Mouse (Mus musculus) forebrain, embryonic 14.5 days (tissue): ENCODE measurements around the gene Ccl4. TPM values are rescaled to one million over a fixed set of nuclear protein-coding genes. Genes with fewer than 3 reads are reported as not detected.

Experiments used
- ATAC-seq: fragments of 200-750 bp; cut with Nextera tagmentation; 2 replicates; pipeline ENCODE4 v1.8.0; 2017; ENCODE audit warnings: mild to moderate bottlenecking, moderate library complexity
- DNase-seq: peaks from one replicate; pipeline ENCODE4 v3.0.0-alpha.2; 2015; ENCODE audit warnings: low spot score
- H3K27ac ChIP-seq: fragments of 300-500 bp; sonication (generic); 2 replicates; pipeline ENCODE4 v1.5.1; 2014; ENCODE audit warnings: low read depth, mild to moderate bottlenecking, control low read depth, low read length, moderate library complexity
- H3K27me3 ChIP-seq: fragments of 300-500 bp; sonication (generic); replicated peaks from 2 replicates; pipeline ENCODE4 v1.6.1; 2014; ENCODE audit warnings: low read length, control low read depth, mixed read lengths; ENCODE audit not compliant: control insufficient read depth, insufficient read depth
- H3K36me3 ChIP-seq: fragments of 300-500 bp; sonication (generic); 2 replicates; pipeline ENCODE4 v1.6.1; 2014; ENCODE audit warnings: low read length, control low read depth; ENCODE audit not compliant: control insufficient read depth, insufficient read depth
- H3K4me1 ChIP-seq: fragments of 300-500 bp; sonication (generic); 2 replicates; pipeline ENCODE4 v1.6.1; 2014; ENCODE audit warnings: antibody characterized with exemption, low read length, control low read depth; ENCODE audit not compliant: control insufficient read depth, insufficient read depth
- H3K4me2 ChIP-seq: fragments of 300-500 bp; sonication (generic); 2 replicates; pipeline ENCODE4 v1.6.1; 2014; ENCODE audit warnings: mild to moderate bottlenecking, control low read depth, low read length
- H3K4me3 ChIP-seq: fragments of 300-500 bp; sonication (generic); 2 replicates; pipeline ENCODE4 v1.5.1; 2014; ENCODE audit warnings: low read depth, low read length, control low read depth
- H3K9ac ChIP-seq: fragments of 300-500 bp; sonication (generic); 2 replicates; pipeline ENCODE4 v1.6.1; 2014; ENCODE audit warnings: mild to moderate bottlenecking, low read length, control low read depth, moderate library complexity
- H3K9me3 ChIP-seq: fragments of 300-500 bp; sonication (generic); replicated peaks from 2 replicates; pipeline ENCODE4 v1.6.1; 2016; ENCODE audit warnings: low read length, control low read depth, mixed read lengths; ENCODE audit not compliant: control insufficient read depth
- WGBS: fragments of 180-500 bp; shearing (Covaris S2); extraction: QIAGEN DNeasy Blood & Tissue Kit; methylation state at CpG from one replicate; pipeline ENCODE4 v1.1.7; 2014; 5-methylcytosine and 5-hydroxymethylcytosine counted together
- polyA plus RNA-seq: library from polyadenylated mRNA; unstranded; fragments of >200 nt; fragmentation: Nextera tagmentation; extraction: Ambion mirVana; gene quantifications from 2 replicates; pipeline ENCODE4 v1.2.1, GENCODE M21; 2014

The Ccl4 gene
- polyA plus RNA-seq, 1 experiment from 2014 or later = 0.56 TPM

DNA sequence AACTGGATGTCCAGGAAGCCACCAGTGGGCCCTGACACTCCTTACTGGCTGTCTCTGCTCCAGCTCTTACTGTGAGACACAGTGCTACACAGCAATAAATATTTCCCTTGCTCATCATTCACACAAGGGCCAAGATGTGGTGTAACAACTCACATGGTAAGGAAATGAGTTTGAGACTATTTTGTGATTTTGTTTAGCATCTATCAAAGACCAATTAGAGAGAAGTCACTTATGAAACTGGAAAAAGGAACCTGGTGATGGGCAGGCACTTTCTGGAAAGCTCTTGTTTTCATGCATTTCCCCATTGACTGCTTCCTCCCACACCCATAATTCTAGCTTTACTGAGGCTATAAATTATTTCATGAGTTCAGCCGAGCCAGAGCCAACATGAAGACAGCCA is 41.3 kb downstream of the Ccl4 start, which contains the start of gene Wfdc17:
Wfdc17 (plus strand) TSS at position 287 of the 400 bp plus-strand sequence.
- no peaks in the 10 kb centered on the region for H3K4me1 ChIP-seq
- no peaks in the 10 kb centered on the region for H3K9me3 ChIP-seq
- no peak for ATAC-seq
- H3K36me3 ChIP-seq = no peaks in the 10 kb centered on the region
- no peak within 1 kb of the TSS for H3K4me2 ChIP-seq
- WGBS = 76% methylated on average over 1 of the region's 1 CpGs
- no peak within 1 kb of the TSS for H3K4me3 ChIP-seq
- no peak within 1 kb of the TSS for H3K9ac ChIP-seq
- H3K27me3 ChIP-seq = no peaks in the 10 kb centered on the region
- H3K27ac ChIP-seq = no peak within 1 kb of the TSS
- DNase-seq = no peak

DNA sequence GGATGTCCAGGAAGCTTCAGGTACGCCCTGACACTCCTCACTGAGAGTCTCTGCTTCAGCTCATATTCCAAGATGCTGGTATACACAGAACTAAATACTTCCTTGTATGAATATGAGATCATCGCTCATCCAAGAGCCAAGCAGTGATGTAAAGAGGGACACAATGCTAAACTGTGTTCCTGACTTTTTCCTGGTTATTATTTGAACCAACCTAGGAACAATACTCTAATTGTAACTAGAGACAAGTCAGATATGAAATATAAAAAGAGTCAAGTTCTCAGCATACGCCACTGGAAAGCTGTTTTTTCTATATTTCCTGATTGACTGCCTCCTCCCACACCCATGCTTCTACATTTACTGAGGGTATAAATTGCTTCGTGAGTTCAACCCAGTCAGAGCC is 46.3 kb downstream of the Ccl4 start, which contains the start of gene Wfdc18:
Wfdc18 (plus strand) TSS at position 301 of the 400 bp plus-strand sequence.
- Histone ChIP-seq H3K9me3 (no peaks in the 10 kb centered on the region), H3K4me2 (no peak within 1 kb of the TSS), H3K4me3 (no peak within 1 kb of the TSS), H3K36me3 (no peaks in the 10 kb centered on the region), H3K9ac (no peak within 1 kb of the TSS), H3K27ac (no peak within 1 kb of the TSS), H3K4me1 (no peaks in the 10 kb centered on the region), H3K27me3 (no peaks in the 10 kb centered on the region)
- no peak for ATAC-seq
- WGBS = 71% methylated on average over 4 of the region's 4 CpGs
- DNase-seq = no peak

DNA sequence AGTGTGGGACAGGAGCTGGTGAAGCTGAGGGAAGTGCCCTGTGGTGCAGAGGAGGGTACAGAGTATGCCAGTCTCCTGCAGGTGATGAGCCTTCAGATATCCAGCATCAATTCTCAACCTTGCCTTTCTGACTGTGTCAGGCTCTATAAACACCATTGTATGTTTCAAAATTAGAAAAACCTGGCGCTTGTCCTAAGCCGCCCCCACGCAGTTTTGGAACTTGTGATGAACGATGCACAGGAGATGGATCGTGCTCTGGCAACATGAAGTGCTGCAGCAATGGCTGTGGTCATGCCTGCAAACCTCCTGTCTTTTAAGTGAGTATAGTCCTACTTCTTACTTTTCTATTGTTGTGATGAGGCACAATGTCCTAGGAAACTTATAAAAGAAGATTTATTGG is 47.3 kb downstream of the Ccl4 start:
- DNase-seq = no peak
- Histone ChIP-seq H3K4me2 (no peak overlapping the region), H3K4me1 (no peaks in the 10 kb centered on the region), H3K4me3 (no peak overlapping the region), H3K36me3 (no peaks in the 10 kb centered on the region), H3K27me3 (no peaks in the 10 kb centered on the region), H3K9me3 (no peaks in the 10 kb centered on the region), H3K9ac (no peak overlapping the region), H3K27ac (no peak overlapping the region)
- 92% methylated on average over 5 of the region's 5 CpGs for WGBS
- no peak for ATAC-seq

DNA sequence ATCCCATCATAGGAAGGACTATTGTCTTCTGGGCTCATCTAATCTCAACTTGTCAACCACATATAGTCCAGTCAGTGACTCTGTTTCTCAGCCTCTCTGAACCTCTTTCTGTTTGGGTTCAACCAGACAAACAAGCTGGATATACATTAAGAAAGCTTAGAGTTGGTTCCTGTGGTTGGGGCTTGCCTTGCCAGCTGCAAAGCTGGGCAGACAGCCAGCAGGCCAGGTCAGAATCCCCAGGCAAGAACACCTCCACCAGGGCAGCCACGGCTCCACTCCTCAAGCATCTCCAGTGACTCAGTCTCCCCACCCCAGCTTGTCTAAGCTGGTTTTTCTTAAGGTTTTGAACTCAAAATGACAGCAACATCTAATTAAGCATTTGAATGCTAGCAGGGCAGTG is 50.3 kb downstream of the Ccl4 start:
- no peak overlapping the region for H3K9ac ChIP-seq
- ATAC-seq = no peak
- H3K4me2 ChIP-seq = no peak overlapping the region
- H3K27me3 ChIP-seq = no peaks in the 10 kb centered on the region
- no peak overlapping the region for H3K27ac ChIP-seq
- H3K4me3 ChIP-seq = no peak overlapping the region
- WGBS = 90% methylated on average over 1 of the region's 1 CpGs
- H3K36me3 ChIP-seq = no peaks in the 10 kb centered on the region
- DNase-seq = no peak
- no peaks in the 10 kb centered on the region for H3K9me3 ChIP-seq
- no peaks in the 10 kb centered on the region for H3K4me1 ChIP-seq

DNA sequence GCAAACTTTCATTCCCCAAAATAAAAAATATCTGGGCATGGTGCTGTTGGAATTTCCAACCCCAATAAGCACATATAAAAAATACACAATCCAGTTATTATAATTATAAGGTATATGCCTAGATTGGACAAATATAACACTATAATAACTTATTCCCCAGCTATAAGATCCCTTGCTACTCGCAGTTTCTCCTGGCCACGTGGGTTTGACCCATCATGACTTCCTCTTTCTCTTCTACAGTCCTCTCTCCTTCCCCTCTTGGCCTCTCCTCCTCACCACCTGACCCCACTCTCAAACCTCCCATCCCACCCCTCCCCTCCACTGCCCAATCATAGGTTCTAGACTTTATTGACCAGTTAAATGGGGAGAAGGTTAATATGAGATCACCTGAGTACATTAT is 51.5 kb downstream of the Ccl4 start:
- WGBS = 82% methylated on average over 2 of the region's 2 CpGs
- no peaks in the 10 kb centered on the region for H3K4me1 ChIP-seq
- no peak overlapping the region for H3K9ac ChIP-seq
- DNase-seq (no peak), ATAC-seq (no peak)
- no peaks in the 10 kb centered on the region for H3K9me3 ChIP-seq
- no peaks in the 10 kb centered on the region for H3K36me3 ChIP-seq
- H3K4me3 ChIP-seq = no peak overlapping the region
- no peak overlapping the region for H3K27ac ChIP-seq
- H3K27me3 ChIP-seq = no peaks in the 10 kb centered on the region
- H3K4me2 ChIP-seq = no peak overlapping the region

Other genes starting within 250 kb of the Ccl4 start
- 0.32 and 0.38 TPM in 2 replicates for gene Gas2l2, start 233.1 kb upstream of the Ccl4 start, polyA plus RNA-seq
- 0.36 TPM in 1 of 2 replicates, not detected in the other for gene 1700020L24Rik, start 224.9 kb upstream of the Ccl4 start, polyA plus RNA-seq
- gene Mmp28, start 199.5 kb upstream of the Ccl4 start, polyA plus RNA-seq = 1.8 and 2.2 TPM in 2 replicates
- 8.1 and 10.2 TPM in 2 replicates for gene Taf15, start 189.5 kb upstream of the Ccl4 start, polyA plus RNA-seq
- gene Heatr9, start 140.4 kb upstream of the Ccl4 start, polyA plus RNA-seq = not detected in 2 replicates
- gene Ccl5, start 132.1 kb upstream of the Ccl4 start, polyA plus RNA-seq = 0.33 and 0.46 TPM in 2 replicates
- gene Ccl9, start 83.9 kb upstream of the Ccl4 start, polyA plus RNA-seq = 1.2 and 2.0 TPM in 2 replicates
- 1.3 and 1.6 TPM in 2 replicates for gene Ccl6, start 69.5 kb upstream of the Ccl4 start, polyA plus RNA-seq
- not detected in 2 replicates for gene Rpl9-ps1, start 17.0 kb upstream of the Ccl4 start, polyA plus RNA-seq
- gene Ccl3, start 13.2 kb upstream of the Ccl4 start, polyA plus RNA-seq = 0.55 and 1.1 TPM in 2 replicates
- gene Wfdc17, start 41.4 kb downstream of the Ccl4 start, polyA plus RNA-seq = not detected in 2 replicates
- gene Wfdc18, start 46.4 kb downstream of the Ccl4 start, polyA plus RNA-seq = not detected in 2 replicates
- gene Wfdc21, start 84.4 kb downstream of the Ccl4 start, polyA plus RNA-seq = not detected in 2 replicates
- gene Heatr6, start 91.1 kb downstream of the Ccl4 start, polyA plus RNA-seq = 27.8 and 29.7 TPM in 2 replicates
- gene Hnf1b, start 187.5 kb downstream of the Ccl4 start, polyA plus RNA-seq = 0.09 and 0.14 TPM in 2 replicates